Mouse (Mus musculus): ENCODE results near the gene Clec4b2.
"Not testable (repeated sequence)": the region's sequence is repeated elsewhere in the genome, so short reads cannot be mapped to it uniquely, and the experiment has no call there.

GRCm38 (mm10) chr6:123184862-123185261 is 12.2 kb downstream of the Clec4b2 start:
- not testable (repeated sequence) for TF ChIP-seq POLR2A, CTCF (IDR thresholded peaks at IDR 0.05; ENCODE audit: extremely low read depth, insufficient read depth, low read length)

Measured in cortical plate, adult 2 months (tissue).